Mouse (Mus musculus) ES-E14 (cell line): ENCODE data around the gene Akap12. TPM values are rescaled to one million over a fixed set of nuclear protein-coding genes. Genes with fewer than 3 reads are reported as not detected.

Source experiments
- DNase-seq: peaks from one replicate; pipeline ENCODE4 v3.0.0-alpha.2; 2013; ENCODE audit warnings: low read depth, low spot score
- H3K27ac ChIP-seq: 2 replicates; pipeline ENCODE4 v1.5.1; 2012; ENCODE audit warnings: low read depth, mild to moderate bottlenecking, low read length, moderate library complexity, mixed read lengths; ENCODE audit not compliant: poor library complexity, insufficient read depth, severe bottlenecking
- H3K36me3 ChIP-seq: 2 replicates; pipeline ENCODE4 v1.6.1; 2012; ENCODE audit warnings: mild to moderate bottlenecking, low read length, moderate library complexity, mixed read lengths; ENCODE audit not compliant: control insufficient read depth, poor library complexity, insufficient read depth, severe bottlenecking
- H3K4me1 ChIP-seq, 2 experiments: fragments of 150-350 bp in 1 of 2; sonication (generic) in 1 of 2; 2 replicates each; pipeline ENCODE4 v1.6.1; 2012; ENCODE audit warnings: low read length in 2 of 2, mild to moderate bottlenecking in 1 of 2, mixed read lengths in 1 of 2; ENCODE audit not compliant: control insufficient read depth in 2 of 2, insufficient read depth in 2 of 2, poor library complexity in 1 of 2
- H3K4me3 ChIP-seq, 2 experiments: fragments of 150-350 bp in 1 of 2; sonication (generic) in 1 of 2; 2 replicates each; pipeline ENCODE4 v1.5.1; 2012; ENCODE audit warnings: low read length in 2 of 2, low read depth in 1 of 2, mild to moderate bottlenecking in 1 of 2, mixed read lengths in 1 of 2; ENCODE audit not compliant: insufficient read depth in 1 of 2, poor library complexity in 1 of 2, severe bottlenecking in 1 of 2
- H3K9ac ChIP-seq: 2 replicates; pipeline ENCODE4 v1.6.1; 2012; ENCODE audit warnings: low read depth, mild to moderate bottlenecking, low read length, mixed read lengths; ENCODE audit not compliant: poor library complexity, insufficient read depth, severe bottlenecking
- H3K9me3 ChIP-seq: fragments of 150-350 bp; sonication (generic); 2 replicates; pipeline ENCODE4 v1.6.1; 2012; ENCODE audit warnings: low read depth, mild to moderate bottlenecking, low read length; ENCODE audit not compliant: control insufficient read depth, insufficient read depth
- CHD2 ChIP-seq: IDR thresholded peaks from 2 replicates; pipeline ENCODE4 v1.6.1; 2014; ENCODE audit warnings: mild to moderate bottlenecking, low read depth, low read length, inconsistent platforms
- HCFC1 ChIP-seq: IDR thresholded peaks from 2 replicates; pipeline ENCODE4 v1.6.1; 2012; ENCODE audit warnings: low read length, inconsistent platforms, borderline replicate concordance; ENCODE audit not compliant: insufficient read depth
- MAFK ChIP-seq: IDR thresholded peaks from 2 replicates; pipeline ENCODE4 v1.6.1; 2014; ENCODE audit warnings: mild to moderate bottlenecking, low read depth, low read length, inconsistent platforms; ENCODE audit not compliant: insufficient read depth
- ZC3H11A ChIP-seq: IDR thresholded peaks from 2 replicates; pipeline ENCODE4 v1.6.1; 2012; ENCODE audit warnings: low read depth, mild to moderate bottlenecking, inconsistent platforms, low read length, borderline replicate concordance
- ZNF384 ChIP-seq: IDR thresholded peaks from 2 replicates; pipeline ENCODE4 v1.6.1; 2012; ENCODE audit warnings: low read depth, low read length, inconsistent platforms
- in situ Hi-C, 2 experiments: fragments of 600-800 bp; cut with MboI; formaldehyde crosslinking; loops; one replicate each; pipeline ENCODE4 v1.15.1; 2025; ENCODE audit warnings: low sequenced_read_pairs in 2 of 2, inconsistent platforms in 1 of 2; ENCODE audit not compliant: unreplicated experiment in 2 of 2
- total RNA-seq: library from RNA; depleted of rRNA; stranded (reverse); fragments of 300-350 nt; gene quantifications from 2 replicates; pipeline ENCODE4 v1.2.3, GENCODE M21; 2012

Gene Akap12
- total RNA-seq, 1 experiment, result 346 TPM

GRCm38 (mm10) chr10:4364618-4365017, 98.4 kb downstream of the Akap12 start:
- no peak for DNase-seq
- no peak overlapping the region for H3K9ac ChIP-seq
- H3K36me3 ChIP-seq, result peaks cover 8% of the 10 kb centered on the region; the same call in 1 of the 2 replicates
- H3K27ac ChIP-seq, result no peak overlapping the region
- in situ Hi-C loops, result no loop called here
- TF ChIP-seq ZC3H11A, result no peak
- no peak for TF ChIP-seq ZNF384
- no peak for TF ChIP-seq MAFK
- TF ChIP-seq HCFC1, result no peak
- no peak for TF ChIP-seq CHD2
- no peaks in the 10 kb centered on the region for H3K9me3 ChIP-seq
- peaks cover 0 to 3% of the 10 kb centered on the region in 2 experiments; a peak in 1 of 4 replicates for H3K4me1 ChIP-seq
- H3K4me3 ChIP-seq, result no peak overlapping the region

GRCm38 (mm10) chr10:4370105-4370504, 103.9 kb downstream of the Akap12 start:
- Histone ChIP-seq H3K4me1 (peaks cover 3 to 32% of the 10 kb centered on the region in 2 experiments), H3K9ac (peak overlapping the region; percentile 9; the same call in 1 of the 2 replicates), H3K27ac (no peak overlapping the region), H3K4me3 (no peak overlapping the region), H3K9me3 (no peaks in the 10 kb centered on the region), H3K36me3 (peaks cover 5% of the 10 kb centered on the region; the same call in 1 of the 2 replicates)
- no peak for TF ChIP-seq CHD2
- no peak; the same call in 1 of the 2 replicates for TF ChIP-seq ZC3H11A
- TF ChIP-seq HCFC1, result no peak
- no peak for TF ChIP-seq MAFK
- TF ChIP-seq ZNF384, result no peak
- in situ Hi-C loops, result no loop called here
- no peak for DNase-seq

DNA sequence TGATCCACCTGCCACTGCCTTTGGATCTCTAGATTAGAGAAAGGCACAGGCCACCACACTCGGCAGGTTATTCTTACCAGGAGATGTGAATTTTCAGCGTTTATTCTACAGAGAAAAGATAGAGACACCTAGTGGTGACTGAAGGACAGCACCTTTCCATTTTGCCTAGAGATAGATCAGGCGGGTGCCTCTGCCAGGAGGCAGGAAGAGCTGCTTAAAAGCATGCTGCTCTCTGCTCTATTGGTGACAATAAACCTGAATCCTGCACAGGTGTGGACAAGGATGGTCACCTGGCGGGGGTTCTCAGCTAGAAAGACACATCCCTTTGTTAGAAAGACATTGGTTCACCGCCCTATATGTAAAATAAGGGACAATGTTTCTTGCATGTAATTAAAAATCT, 105.8 kb downstream of the Akap12 start:
- H3K4me3 ChIP-seq, result no peak overlapping the region
- peaks cover 5% of the 10 kb centered on the region; the same call in 1 of the 2 replicates for H3K36me3 ChIP-seq
- H3K9me3 ChIP-seq, result no peaks in the 10 kb centered on the region
- TF ChIP-seq ZC3H11A (peak; percentile 4; the same call in 1 of the 2 replicates), MAFK (no peak)
- DNase-seq, result peak; percentile 46
- in situ Hi-C loops, result no loop called here
- peaks cover 13 to 44% of the 10 kb centered on the region in 2 experiments for H3K4me1 ChIP-seq
- peak overlapping the region; percentile 15; the same call in 1 of the 2 replicates for H3K27ac ChIP-seq
- no peak overlapping the region for H3K9ac ChIP-seq

- TF ChIP-seq CHD2, result no peak
- TF ChIP-seq MAFK, result no peak
- no peak for TF ChIP-seq ZC3H11A
- TF ChIP-seq ZNF384, result no peak
- no peak for TF ChIP-seq HCFC1
- Histone ChIP-seq H3K9me3 (no peaks in the 10 kb centered on the region), H3K27ac (peak overlapping the region; percentile 72; the same call in 1 of the 2 replicates), H3K9ac (no peak overlapping the region), H3K36me3 (peaks cover under 1% of the 10 kb centered on the region; the same call in 1 of the 2 replicates), H3K4me3 (no peak overlapping the region), H3K4me1 (peaks cover 14 to 43% of the 10 kb centered on the region in 2 experiments)
- DNase-seq, result no peak
- in situ Hi-C loops, result no loop called here
These were observed 107.4 kb downstream of the Akap12 start for GRCm38 (mm10) chr10:4373558-4373957.

DNA sequence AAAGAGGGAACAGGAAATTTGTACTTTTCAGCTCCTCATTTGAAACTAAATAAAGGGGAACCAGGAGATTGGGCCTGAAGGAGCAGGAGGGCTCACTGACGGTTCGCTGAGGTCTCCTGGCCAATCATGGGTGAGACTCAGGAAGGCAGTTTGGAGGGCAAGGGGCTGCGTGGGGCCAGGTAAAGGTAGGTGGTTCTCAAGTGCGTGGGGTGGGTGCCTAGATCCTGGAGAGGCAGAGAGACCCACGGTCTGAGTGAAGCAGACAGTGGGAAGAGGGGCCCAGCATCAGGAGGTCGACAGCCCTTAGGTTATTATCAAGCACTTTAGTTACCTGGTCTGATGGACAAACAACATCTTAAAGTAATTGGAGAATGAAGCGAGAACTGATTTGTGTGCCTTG, 108.1 kb downstream of the Akap12 start:
- in situ Hi-C loops, result no loop called here
- H3K9ac ChIP-seq, result peak overlapping the region; percentile 54; the same call in 1 of the 2 replicates
- H3K9me3 ChIP-seq, result no peaks in the 10 kb centered on the region
- peaks cover 14 to 42% of the 10 kb centered on the region in 2 experiments for H3K4me1 ChIP-seq
- TF ChIP-seq CHD2 (no peak), ZNF384 (no peak), MAFK (no peak), ZC3H11A (no peak), HCFC1 (no peak)
- no peaks in the 10 kb centered on the region for H3K36me3 ChIP-seq
- H3K27ac ChIP-seq, result peak overlapping the region; percentile 82
- no peak for DNase-seq
- no peak overlapping the region; a peak in 1 of 4 replicates for H3K4me3 ChIP-seq
